Mouse (Mus musculus) erythroblast, embryonic 14.5 days (primary cell): Measurements from ENCODE around the gene Guca1a.

Source experiments
- GATA1 ChIP-seq: IDR thresholded peaks from 2 replicates; pipeline ENCODE4 v1.6.1; 2012; ENCODE audit warnings: low read length, inconsistent platforms, mixed read lengths
- TAL1 ChIP-seq: IDR thresholded peaks from 3 replicates; pipeline ENCODE4 v1.6.1; 2012; ENCODE audit warnings: low read length, inconsistent platforms, mixed read lengths

GRCm38 (mm10) chr17:47400451-47400850 is at the start of gene Guca1a:
- TF ChIP-seq GATA1 (no peak), TAL1 (no peak)
